Comparison of ENCODE assay signal across 35 mouse cellular contexts in the genomic region with DNA sequence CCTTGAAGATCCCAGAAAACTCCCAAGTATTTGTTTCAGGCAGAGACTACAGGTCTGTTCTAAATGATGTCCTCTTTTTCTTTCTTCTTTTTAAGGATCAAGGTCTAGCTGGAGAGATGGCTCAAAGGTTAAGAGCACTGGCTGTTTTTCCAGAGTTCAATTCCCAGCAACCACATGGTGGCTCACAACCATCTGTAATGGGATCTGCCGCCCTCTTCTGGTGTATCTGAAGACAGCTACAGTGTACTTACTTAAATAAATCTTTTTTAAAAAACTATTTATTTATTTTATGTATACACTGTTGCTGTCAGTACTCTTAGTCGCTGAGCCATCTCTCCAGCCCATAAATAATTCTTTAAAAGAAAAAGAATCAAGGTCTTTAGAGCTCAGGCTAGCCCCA. TPM values are rescaled to one million over a fixed set of nuclear protein-coding genes. Genes with fewer than 3 reads are reported as not detected.
DNase-seq lines count a peak whose midpoint lies in the region; ATAC-seq and TF ChIP-seq lines count a peak whose summit lies in the region.
"Had no signal": no experiment of that assay in that cellular context is flagged by ENCODE, and none has a peak within 500 bp of the region (broad histone marks: within the 10 kb centered on the region; RNA-seq: fewer than 3 reads in every experiment).

No protein-coding gene starts in this region.

- no peak for TF ChIP-seq EP300 in heart, adult 2 months (IDR thresholded peaks at IDR 0.05; ENCODE audit: insufficient read depth, low read depth, low read length)
- no peak for TF ChIP-seq EP300 in stomach, postnatal 0 days (optimal IDR thresholded peaks at IDR 0.05)

- TF ChIP-seq CTCF in heart, adult 2 months (IDR thresholded peaks at IDR 0.05) = peak; percentile 57
- peak; percentile 22 for TF ChIP-seq CTCF in left cerebral cortex, adult 2 months (IDR thresholded peaks at IDR 0.05)
- peak; percentile 32; the same call in 1 of the 2 replicates for TF ChIP-seq CTCF in midbrain, postnatal 0 days (IDR thresholded peaks at IDR 0.05)
- peak; percentile 41 for TF ChIP-seq CTCF in stomach, postnatal 0 days (IDR thresholded peaks at IDR 0.05; ENCODE audit: low read depth)

- no peaks in the 10 kb centered on the region; the same call in 1 of the 2 replicates for H3K79me2 ChIP-seq in heart, adult 2 months (replicated peaks; ENCODE audit: control insufficient read depth, insufficient read depth, low read length)

- DNase-seq in heart, adult 2 months = no peak
- DNase-seq in heart, adult 18-20 months = no peak
- no peak for DNase-seq in left cerebral cortex, adult 2 months (ENCODE audit: extremely low spot score in 1 of 2, low spot score in 2 of 2)
- no peak for DNase-seq in left cerebral cortex, postnatal 4 days
- DNase-seq in midbrain, postnatal 0 days (ENCODE audit: low spot score) = no peak
- DNase-seq in midbrain, embryonic 14.5 days = no peak
- DNase-seq in stomach, postnatal 0 days (ENCODE audit: low spot score) = no peak
- no peak for DNase-seq in c-Kit-positive CD71-positive TER-119-positive erythroid progenitor cells, embryonic 14.5 days (ENCODE audit: low spot score)
- DNase-seq: cerebellum, adult 11-12 months; cerebellum, postnatal 10 days; gastrocnemius, postnatal 14 days; heart, adult 11 months; heart, postnatal 4 days; kidney, adult 8-10 months; kidney, postnatal 10 days; lung, postnatal 14 days; right cerebral cortex, adult 18-20 months; spleen, adult 18-20 months; thymus, postnatal 4 days had no signal

- TF ChIP-seq POLR2A in heart, adult 2 months (IDR thresholded peaks at IDR 0.05; ENCODE audit: insufficient read depth, low read depth, low read length) = no peak

- no peaks in the 10 kb centered on the region; the same call in 1 of the 2 replicates for H3K4me1 ChIP-seq in heart, adult 2 months (ENCODE audit: control insufficient read depth, insufficient read depth, low read length)
- no peaks in the 10 kb centered on the region for H3K4me1 ChIP-seq in midbrain, postnatal 0 days (ENCODE audit: insufficient read depth, low read length)
- H3K4me1 ChIP-seq in midbrain, embryonic 14.5 days (ENCODE audit: control insufficient read depth, insufficient read depth, low read length) = no peaks in the 10 kb centered on the region
- no peaks in the 10 kb centered on the region for H3K4me1 ChIP-seq in stomach, postnatal 0 days (replicated peaks; ENCODE audit: control insufficient read depth, insufficient read depth)
- H3K4me1 ChIP-seq: midbrain, embryonic 15.5 days had no signal

- H3K27ac ChIP-seq in heart, adult 2 months = no peak overlapping the region
- no peak overlapping the region for H3K27ac ChIP-seq in left cerebral cortex, adult 2 months
- H3K27ac ChIP-seq in midbrain, postnatal 0 days (ENCODE audit: low read depth, low read length) = no peak overlapping the region
- no peak overlapping the region for H3K27ac ChIP-seq in midbrain, embryonic 14.5 days (replicated peaks; ENCODE audit: low read depth, low read length)
- no peak overlapping the region for H3K27ac ChIP-seq in stomach, postnatal 0 days (replicated peaks)
- H3K27ac ChIP-seq: embryonic facial prominence, embryonic 13.5 days; forebrain, embryonic 10.5 days; hindbrain, embryonic 14.5 days; liver, embryonic 15.5 days; midbrain, embryonic 15.5 days had no signal

- H3K4me2 ChIP-seq in midbrain, postnatal 0 days (ENCODE audit: low read depth, low read length, poor library complexity, severe bottlenecking) = no peak overlapping the region
- no peak overlapping the region for H3K4me2 ChIP-seq in midbrain, embryonic 14.5 days (ENCODE audit: low read length)
- H3K4me2 ChIP-seq in stomach, postnatal 0 days (replicated peaks; ENCODE audit: low read depth) = no peak overlapping the region
- H3K4me2 ChIP-seq: embryonic facial prominence, embryonic 13.5 days; heart, embryonic 12.5 days; hindbrain, embryonic 14.5 days; liver, embryonic 15.5 days; midbrain, embryonic 15.5 days had no signal

- H3K27me3 ChIP-seq in heart, adult 2 months (ENCODE audit: control insufficient read depth, insufficient read depth, low read length) = no peaks in the 10 kb centered on the region
- H3K27me3 ChIP-seq in midbrain, postnatal 0 days (ENCODE audit: insufficient read depth, low read length) = no peaks in the 10 kb centered on the region
- H3K27me3 ChIP-seq in midbrain, embryonic 14.5 days (ENCODE audit: control insufficient read depth, insufficient read depth, low read length) = no peaks in the 10 kb centered on the region
- H3K27me3 ChIP-seq in stomach, postnatal 0 days (ENCODE audit: control insufficient read depth, insufficient read depth, low read length) = no peaks in the 10 kb centered on the region
- H3K27me3 ChIP-seq: embryonic facial prominence, embryonic 13.5 days; heart, embryonic 12.5 days; liver, embryonic 15.5 days; midbrain, embryonic 15.5 days had no signal

- WGBS in heart, adult 2 months = 73% methylated on average over 2 of the region's 2 CpGs
- WGBS in midbrain, postnatal 0 days = 80% methylated on average over 2 of the region's 2 CpGs
- WGBS in midbrain, embryonic 14.5 days = 74% methylated on average over 2 of the region's 2 CpGs
- 64% methylated on average over 2 of the region's 2 CpGs for WGBS in stomach, postnatal 0 days

- H3K4me3 ChIP-seq in heart, adult 2 months = no peak overlapping the region
- H3K4me3 ChIP-seq in left cerebral cortex, adult 2 months = no peak overlapping the region
- no peak overlapping the region for H3K4me3 ChIP-seq in midbrain, postnatal 0 days (ENCODE audit: low read depth, low read length)
- no peak overlapping the region for H3K4me3 ChIP-seq in midbrain, embryonic 14.5 days (replicated peaks; ENCODE audit: low read depth, low read length)
- H3K4me3 ChIP-seq in stomach, postnatal 0 days (ENCODE audit: low read depth, low read length) = no peak overlapping the region
- H3K4me3 ChIP-seq: embryonic facial prominence, embryonic 13.5 days; forebrain, embryonic 10.5 days; heart, embryonic 12.5 days; liver, embryonic 15.5 days; midbrain, embryonic 15.5 days had no signal

- H3K9me3 ChIP-seq in midbrain, postnatal 0 days (ENCODE audit: low read length) = no peaks in the 10 kb centered on the region
- H3K9me3 ChIP-seq in midbrain, embryonic 14.5 days (ENCODE audit: control insufficient read depth, low read length) = no peaks in the 10 kb centered on the region
- H3K9me3 ChIP-seq in stomach, postnatal 0 days (ENCODE audit: control insufficient read depth, low read length) = no peaks in the 10 kb centered on the region
- H3K9me3 ChIP-seq: embryonic facial prominence, embryonic 13.5 days; forebrain, embryonic 10.5 days; heart, embryonic 12.5 days; liver, embryonic 15.5 days; midbrain, embryonic 15.5 days had no signal

- H3K9ac ChIP-seq in heart, adult 2 months (ENCODE audit: low read depth, low read length) = no peak overlapping the region
- H3K9ac ChIP-seq in midbrain, postnatal 0 days (replicated peaks; ENCODE audit: low read length, poor library complexity, severe bottlenecking) = no peak overlapping the region
- H3K9ac ChIP-seq in midbrain, embryonic 14.5 days (replicated peaks; ENCODE audit: low read length) = no peak overlapping the region
- no peak overlapping the region for H3K9ac ChIP-seq in stomach, postnatal 0 days (ENCODE audit: low read length)
- H3K9ac ChIP-seq: embryonic facial prominence, embryonic 13.5 days; heart, embryonic 12.5 days; hindbrain, embryonic 14.5 days; liver, embryonic 15.5 days; midbrain, embryonic 15.5 days had no signal

- H3K36me3 ChIP-seq in heart, adult 2 months (ENCODE audit: control insufficient read depth, insufficient read depth, low read length) = no peaks in the 10 kb centered on the region
- peaks cover 74% of the 10 kb centered on the region for H3K36me3 ChIP-seq in midbrain, postnatal 0 days (ENCODE audit: insufficient read depth, low read length)
- peaks cover 75% of the 10 kb centered on the region for H3K36me3 ChIP-seq in midbrain, embryonic 14.5 days (ENCODE audit: control insufficient read depth, insufficient read depth, low read length)
- H3K36me3 ChIP-seq in stomach, postnatal 0 days (ENCODE audit: control insufficient read depth, insufficient read depth, low read length) = peaks cover 45% of the 10 kb centered on the region

- ATAC-seq in midbrain, postnatal 0 days (ENCODE audit: low FRiP score) = no peak
- no peak for ATAC-seq in midbrain, embryonic 14.5 days (ENCODE audit: low FRiP score, low TSS enrichment)
- no peak for ATAC-seq in stomach, postnatal 0 days (ENCODE audit: low FRiP score, low TSS enrichment)
- ATAC-seq: CD4-positive, CD25-positive, alpha-beta regulatory T cell, adult 4 months; forebrain, embryonic 16.5 days; inflammation-experienced regulatory T-cells, adult 6 months; midbrain, embryonic 15.5 days had no signal

- intact Hi-C loops in heart, adult 2 months (cut with DNase I) = no loop called here
- intact Hi-C loops in left cerebral cortex, adult 2 months (cut with DNase I) = loop anchor here (2.0 kb wide), 1 partner anchor 174 kb away; a partner anchor contains a TSS
- intact Hi-C loops in left cerebral cortex, postnatal 4 days (cut with DNase I) = loop anchor here (10.0 kb wide), 1 partner anchor 172 kb away; a partner anchor contains a TSS

RNA-seq across cellular contexts. Expression of a gene that starts 38.7 kb away (rescaled TPM):
- 10 to 100 TPM; 24.6 to 30.1 TPM for total RNA-seq in heart, adult 2 months (2021)
- 24.1 and 27.9 TPM in 2 replicates for polyA plus RNA-seq in heart, adult 2 months (2012; rRNA removed)
- total RNA-seq in heart, adult 18-20 months (2021) = 10 to 100 TPM; 30.3 to 33.1 TPM
- 10 to 100 TPM; 77.9 to 84.3 TPM for total RNA-seq in left cerebral cortex, adult 2 months (2021)
- 100 to 1,000 TPM; 183 to 194 TPM for total RNA-seq in left cerebral cortex, postnatal 4 days (2021)
- 157 and 311 TPM in 2 replicates for total RNA-seq in midbrain, postnatal 0 days (2014; rRNA removed)
- polyA plus RNA-seq in midbrain, postnatal 0 days (2015; fragmentation: Nextera tagmentation; extraction: Ambion mirVana) = 165 and 171 TPM in 2 replicates
- 133 and 201 TPM in 2 replicates for polyA plus RNA-seq in midbrain, embryonic 14.5 days (2014; fragmentation: Nextera tagmentation; extraction: Ambion mirVana)
- 91.6 and 93.6 TPM in 2 replicates for polyA plus RNA-seq in stomach, postnatal 0 days (2015; fragmentation: Nextera tagmentation; extraction: Ambion mirVana)

RNA-seq across cellular contexts. Expression of a gene that starts 46.4 kb away (rescaled TPM):
- 10 to 100 TPM; 13.4 to 15.2 TPM for total RNA-seq in heart, adult 2 months (2021)
- 7.4 and 9.8 TPM in 2 replicates for polyA plus RNA-seq in heart, adult 2 months (2012; rRNA removed)
- 10 to 100 TPM; 13.5 to 13.6 TPM for total RNA-seq in heart, adult 18-20 months (2021)
- total RNA-seq in left cerebral cortex, adult 2 months (2021) = 10 to 100 TPM; 28.2 to 28.6 TPM
- 10 to 100 TPM; 36.1 to 36.9 TPM for total RNA-seq in left cerebral cortex, postnatal 4 days (2021)
- 14.0 and 14.3 TPM in 2 replicates for total RNA-seq in midbrain, postnatal 0 days (2014; rRNA removed)
- polyA plus RNA-seq in midbrain, postnatal 0 days (2015; fragmentation: Nextera tagmentation; extraction: Ambion mirVana) = 9.8 and 12.4 TPM in 2 replicates
- 15.5 and 22.4 TPM in 2 replicates for polyA plus RNA-seq in midbrain, embryonic 14.5 days (2014; fragmentation: Nextera tagmentation; extraction: Ambion mirVana)
- 5.0 and 5.3 TPM in 2 replicates for polyA plus RNA-seq in stomach, postnatal 0 days (2015; fragmentation: Nextera tagmentation; extraction: Ambion mirVana)

RNA-seq across cellular contexts. Expression of a gene that starts 56.2 kb away (rescaled TPM):
- total RNA-seq in heart, adult 2 months (2021) = not detected
- not detected in 2 replicates for polyA plus RNA-seq in heart, adult 2 months (2012; rRNA removed)
- total RNA-seq in heart, adult 18-20 months (2021) = not detected
- total RNA-seq in left cerebral cortex, adult 2 months (2021) = not detected
- not detected for total RNA-seq in left cerebral cortex, postnatal 4 days (2021)
- total RNA-seq in midbrain, postnatal 0 days (2014; rRNA removed) = not detected in 2 replicates
- 0.09 TPM in 1 of 2 replicates, not detected in the other for polyA plus RNA-seq in midbrain, postnatal 0 days (2015; fragmentation: Nextera tagmentation; extraction: Ambion mirVana)
- not detected in 2 replicates for polyA plus RNA-seq in midbrain, embryonic 14.5 days (2014; fragmentation: Nextera tagmentation; extraction: Ambion mirVana)
- 0.15 and 0.24 TPM in 2 replicates for polyA plus RNA-seq in stomach, postnatal 0 days (2015; fragmentation: Nextera tagmentation; extraction: Ambion mirVana)
- total RNA-seq: adrenal gland, postnatal 14 days; common myeloid progenitor, adult 5-6 weeks; gastrocnemius, postnatal 14 days; heart, postnatal 4 days; layer of hippocampus, postnatal 14 days; left cerebral cortex, postnatal 36 days; neutrophil, adult 5-6 weeks had no signal
- polyA plus RNA-seq: embryonic facial prominence, embryonic 13.5 days; forebrain, embryonic 10.5 days; forebrain, embryonic 16.5 days; heart, embryonic 12.5 days; heart, postnatal 0 days; hindbrain, embryonic 14.5 days; inflammation-experienced regulatory T-cells, adult 6 months; liver, embryonic 15.5 days; midbrain, embryonic 15.5 days; neural tube, embryonic 11.5 days had no signal
